Mouse (Mus musculus) midbrain, embryonic 16.5 days (tissue): Measurements from ENCODE around the gene Aip. TPM values are rescaled to one million over a fixed set of nuclear protein-coding genes. Genes with fewer than 3 reads are reported as not detected.

ENCODE experiments used
- ATAC-seq: fragments of 200-750 bp; cut with Nextera tagmentation; 2 replicates; pipeline ENCODE4 v1.8.0; 2017; ENCODE audit warnings: moderate TSS enrichment
- H3K27ac ChIP-seq: fragments of 300-500 bp; sonication (generic); 2 replicates; pipeline ENCODE4 v1.5.1; 2014; ENCODE audit warnings: mild to moderate bottlenecking, low read length, mixed read lengths
- H3K27me3 ChIP-seq: fragments of 300-500 bp; sonication (generic); 2 replicates; pipeline ENCODE4 v1.6.1; 2014; ENCODE audit warnings: low read depth, low read length, mixed read lengths; ENCODE audit not compliant: control insufficient read depth, insufficient read depth
- H3K36me3 ChIP-seq: fragments of 300-500 bp; sonication (generic); 2 replicates; pipeline ENCODE4 v1.6.1; 2014; ENCODE audit warnings: mild to moderate bottlenecking, low read length, moderate library complexity, mixed read lengths; ENCODE audit not compliant: control insufficient read depth, insufficient read depth
- H3K4me1 ChIP-seq: fragments of 300-500 bp; sonication (generic); 2 replicates; pipeline ENCODE4 v1.6.1; 2014; ENCODE audit warnings: mild to moderate bottlenecking, low read length, mixed read lengths; ENCODE audit not compliant: control insufficient read depth, insufficient read depth
- H3K4me2 ChIP-seq: fragments of 300-500 bp; sonication (generic); 2 replicates; pipeline ENCODE4 v1.6.1; 2014; ENCODE audit warnings: mild to moderate bottlenecking, low read length, mixed read lengths
- H3K4me3 ChIP-seq: fragments of 300-500 bp; sonication (generic); 2 replicates; pipeline ENCODE4 v1.5.1; 2014; ENCODE audit warnings: low read depth, mild to moderate bottlenecking, low read length, moderate library complexity, mixed read lengths
- H3K9ac ChIP-seq: fragments of 300-500 bp; sonication (generic); 2 replicates; pipeline ENCODE4 v1.6.1; 2014; ENCODE audit warnings: low read depth, low read length, mixed read lengths
- H3K9me3 ChIP-seq: fragments of 300-500 bp; sonication (generic); replicated peaks from 2 replicates; pipeline ENCODE4 v1.6.1; 2014; ENCODE audit warnings: mild to moderate bottlenecking, low read length, mixed read lengths; ENCODE audit not compliant: control insufficient read depth, poor library complexity, severe bottlenecking
- WGBS: fragments of 180-500 bp; shearing (Covaris S2); extraction: QIAGEN DNeasy Blood & Tissue Kit; methylation state at CpG from one replicate; pipeline ENCODE4 v1.1.7; 2014; 5-methylcytosine and 5-hydroxymethylcytosine counted together
- polyA plus RNA-seq: library from polyadenylated mRNA; unstranded; fragments of >200 nt; fragmentation: Nextera tagmentation; extraction: Ambion mirVana; gene quantifications from 2 replicates; pipeline ENCODE4 v1.2.1, GENCODE M21; 2015

Aip gene
- 92.9 and 102 TPM in 2 replicates for polyA plus RNA-seq

DNA sequence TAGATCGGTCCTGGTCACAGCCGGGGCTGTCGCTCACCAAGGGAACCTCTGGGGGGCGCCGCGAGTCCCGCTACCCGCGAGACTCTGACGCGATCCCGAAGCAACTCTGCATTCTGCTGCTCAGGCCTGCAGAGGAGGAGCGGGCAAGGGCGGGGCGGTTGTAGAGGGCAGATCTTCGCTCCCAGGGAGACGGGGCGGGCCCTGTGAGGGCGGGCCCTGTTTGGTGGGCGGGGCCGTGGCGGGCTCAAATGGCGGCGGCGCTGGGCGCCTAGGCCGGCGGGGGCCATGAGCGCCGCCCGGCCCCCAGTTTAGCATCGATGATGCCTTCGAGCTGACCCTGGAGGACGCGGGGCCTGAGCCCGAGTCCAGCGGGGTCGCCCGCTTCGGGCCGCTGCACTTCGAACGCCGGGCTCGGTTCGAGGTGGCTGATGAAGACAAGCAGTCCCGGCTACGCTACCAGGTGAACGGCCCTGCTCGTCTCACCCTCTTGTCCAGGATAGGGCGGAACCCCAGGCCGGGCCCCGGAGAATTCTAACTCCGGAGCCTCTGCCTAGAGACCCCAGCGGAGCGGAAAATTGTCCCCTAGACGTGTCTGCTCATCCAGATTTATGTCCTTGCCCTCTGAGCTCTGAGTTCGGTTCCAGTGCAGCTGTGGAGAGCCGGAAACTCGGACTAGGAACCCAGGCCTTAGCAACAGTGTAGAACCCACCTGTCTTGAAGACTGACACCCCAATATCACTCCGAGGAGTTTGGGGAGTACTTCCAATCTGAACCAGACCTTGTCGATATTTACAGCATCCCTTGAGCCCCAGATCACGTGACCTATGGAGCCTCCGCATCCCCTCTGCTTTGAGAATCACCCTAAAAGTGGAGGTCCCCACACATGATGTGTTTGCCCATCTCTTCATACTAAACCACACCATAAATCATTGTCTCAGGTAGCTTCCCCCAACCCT lies at the start of gene Aip:
Aip (minus strand) TSS at position 118 of the 956 bp plus-strand sequence.
- ATAC-seq: peak; percentile 89
- WGBS: 1% methylated on average over 52 of the region's 64 CpGs
- Histone ChIP-seq H3K4me3 (peak within 1 kb of the TSS; percentile 85), H3K27me3 (no peaks in the 10 kb centered on the region), H3K9ac (peak within 1 kb of the TSS; percentile 83), H3K36me3 (peaks cover 6% of the 10 kb centered on the region), H3K9me3 (no peaks in the 10 kb centered on the region), H3K4me1 (peaks cover 14% of the 10 kb centered on the region), H3K27ac (peak within 1 kb of the TSS; percentile 73), H3K4me2 (peak within 1 kb of the TSS; percentile 86)

DNA sequence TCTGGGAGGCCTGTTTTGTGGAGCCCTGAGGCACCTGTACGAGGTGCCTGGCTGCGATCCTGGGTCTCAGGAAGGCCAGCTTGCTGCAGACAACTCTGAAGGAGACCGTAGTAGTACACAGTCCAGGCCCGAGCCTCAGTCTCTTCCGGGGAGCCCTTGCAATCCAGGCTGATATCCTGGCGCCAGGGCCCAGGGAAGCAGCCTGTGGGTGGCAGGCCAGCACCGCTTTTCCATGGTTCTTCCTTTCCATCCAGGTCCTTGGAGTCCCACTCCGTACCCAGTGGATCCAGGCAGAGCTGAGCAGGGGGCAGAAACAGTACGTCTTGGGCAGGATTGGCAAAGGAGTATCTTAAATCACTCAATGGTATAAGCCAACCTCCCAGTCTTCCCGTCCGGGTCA lies 47.3 kb upstream of the Aip start:
- Histone ChIP-seq H3K9me3 (no peaks in the 10 kb centered on the region), H3K4me2 (no peak overlapping the region), H3K27ac (no peak overlapping the region), H3K4me1 (peaks cover 15% of the 10 kb centered on the region), H3K36me3 (no peaks in the 10 kb centered on the region), H3K27me3 (no peaks in the 10 kb centered on the region), H3K9ac (0 out of 2 replicates have a peak overlapping the region, but pooled peaks have one; percentile 6), H3K4me3 (no peak overlapping the region)
- no peak for ATAC-seq
- WGBS: 57% methylated on average over 11 of the region's 11 CpGs

DNA sequence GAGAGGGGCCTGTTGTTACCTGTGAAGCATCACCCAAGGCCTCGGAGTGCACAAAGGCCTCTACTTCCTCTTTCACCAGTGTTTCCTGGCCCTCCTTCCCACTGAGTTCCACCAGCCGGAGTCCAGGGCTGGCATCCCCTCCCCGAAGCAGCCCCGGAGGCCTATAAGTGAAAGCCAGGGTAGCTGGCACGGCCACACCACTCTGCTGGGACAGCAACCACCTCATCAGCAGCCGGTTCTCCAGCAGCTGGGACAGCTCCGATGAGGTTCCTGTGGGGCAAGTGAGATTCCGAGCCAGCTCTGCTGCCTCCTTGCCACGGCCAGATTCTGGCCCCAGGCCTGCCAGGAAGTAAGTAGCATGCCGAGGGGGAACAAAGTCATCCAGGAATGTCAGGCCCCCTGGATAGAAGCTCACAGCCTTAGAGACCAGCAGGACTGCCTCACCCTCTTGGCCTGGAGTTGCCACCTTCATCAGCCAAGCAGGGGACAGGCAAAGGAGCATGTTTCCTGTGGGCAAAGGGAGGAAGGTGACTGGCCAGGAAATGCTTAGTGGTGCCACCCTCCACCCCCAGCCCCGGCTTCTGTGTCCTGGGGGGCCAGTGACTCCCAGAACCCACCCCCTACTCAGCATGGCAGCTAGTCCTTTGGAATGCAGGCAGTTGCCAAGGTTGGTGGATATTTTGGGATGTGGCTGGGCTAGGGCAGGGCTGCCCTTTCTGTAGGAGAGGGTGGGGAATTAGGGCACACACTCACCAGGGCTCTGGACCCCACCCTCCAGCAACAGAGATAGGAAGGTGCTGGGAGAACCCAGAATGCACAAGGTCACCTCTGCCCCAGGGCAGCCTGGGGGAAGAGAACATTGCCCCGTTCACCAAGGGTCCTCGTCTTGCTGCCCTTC lies 46.0 kb upstream of the Aip start:
- H3K27me3 ChIP-seq: no peaks in the 10 kb centered on the region
- no peak overlapping the region for H3K4me3 ChIP-seq
- no peaks in the 10 kb centered on the region for H3K9me3 ChIP-seq
- H3K9ac ChIP-seq: no peak overlapping the region
- H3K27ac ChIP-seq: no peak overlapping the region
- 73% methylated on average over 13 of the region's 13 CpGs for WGBS
- H3K4me1 ChIP-seq: peaks cover 15% of the 10 kb centered on the region
- H3K36me3 ChIP-seq: no peaks in the 10 kb centered on the region
- ATAC-seq: no peak
- H3K4me2 ChIP-seq: no peak overlapping the region

DNA sequence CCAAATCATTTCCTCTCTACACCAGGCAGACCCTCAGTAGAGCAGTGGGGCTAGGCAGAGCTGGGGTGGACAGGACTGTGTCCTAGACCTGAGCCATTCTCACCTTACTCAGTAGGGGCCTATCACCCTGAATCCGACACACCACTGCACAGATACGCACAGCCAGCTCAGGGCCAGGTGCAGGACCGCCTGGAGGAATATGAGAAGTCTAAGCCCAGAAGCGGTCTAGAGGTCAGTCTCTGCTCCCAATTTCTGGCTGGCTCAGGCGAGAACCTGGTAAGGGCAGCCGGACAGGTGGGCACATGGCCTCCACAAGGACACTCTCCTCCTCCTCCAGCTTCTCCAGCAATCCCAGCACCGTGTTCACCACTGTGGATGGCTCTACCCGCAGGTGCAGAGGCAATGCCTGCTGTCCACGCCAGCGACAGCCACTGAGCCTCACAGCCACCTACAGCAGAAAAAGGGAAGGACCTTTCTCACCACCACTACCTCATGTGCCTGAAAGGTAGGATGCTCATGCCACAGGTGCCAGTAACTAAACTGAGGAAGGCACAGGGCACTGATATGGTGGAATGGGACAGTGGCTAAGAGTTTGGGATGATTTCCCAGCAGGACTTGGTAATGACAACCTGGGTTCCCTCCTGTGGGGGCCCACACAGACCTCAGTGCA lies 45.2 kb upstream of the Aip start:
- Histone ChIP-seq H3K36me3 (no peaks in the 10 kb centered on the region), H3K4me1 (peaks cover 15% of the 10 kb centered on the region), H3K9ac (no peak overlapping the region), H3K27me3 (no peaks in the 10 kb centered on the region), H3K4me3 (no peak overlapping the region), H3K27ac (no peak overlapping the region), H3K4me2 (no peak overlapping the region), H3K9me3 (no peaks in the 10 kb centered on the region)
- ATAC-seq: no peak
- 90% methylated on average over 10 of the region's 10 CpGs for WGBS

DNA sequence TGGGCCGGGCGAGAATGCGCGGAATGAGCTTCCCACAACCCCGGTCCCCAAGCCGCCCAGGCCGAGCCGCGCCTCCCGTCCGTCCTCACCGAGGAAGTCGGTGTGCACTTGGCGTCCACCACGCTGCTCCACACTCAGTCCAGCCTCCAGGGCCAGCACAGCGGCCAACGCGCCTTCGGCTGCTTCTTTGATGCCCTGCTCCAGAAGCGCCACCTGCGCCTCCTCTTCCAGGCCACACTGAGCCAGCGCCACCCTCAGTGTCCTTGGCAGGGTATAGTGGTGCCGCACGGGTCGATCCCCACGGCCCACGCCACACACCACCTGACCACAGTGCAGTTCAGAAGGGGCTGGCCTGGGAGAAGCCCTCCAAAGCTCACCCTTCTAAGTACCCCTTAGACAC lies 44.2 kb upstream of the Aip start:
- Histone ChIP-seq H3K36me3 (no peaks in the 10 kb centered on the region), H3K4me2 (peak overlapping the region; percentile 94), H3K9me3 (no peaks in the 10 kb centered on the region), H3K27me3 (no peaks in the 10 kb centered on the region), H3K4me3 (peak overlapping the region; percentile 49), H3K9ac (peak overlapping the region; percentile 93), H3K27ac (peak overlapping the region; percentile 95), H3K4me1 (peaks cover 8% of the 10 kb centered on the region)
- peak; percentile 61 for ATAC-seq
- 3% methylated on average over 27 of the region's 27 CpGs for WGBS

DNA sequence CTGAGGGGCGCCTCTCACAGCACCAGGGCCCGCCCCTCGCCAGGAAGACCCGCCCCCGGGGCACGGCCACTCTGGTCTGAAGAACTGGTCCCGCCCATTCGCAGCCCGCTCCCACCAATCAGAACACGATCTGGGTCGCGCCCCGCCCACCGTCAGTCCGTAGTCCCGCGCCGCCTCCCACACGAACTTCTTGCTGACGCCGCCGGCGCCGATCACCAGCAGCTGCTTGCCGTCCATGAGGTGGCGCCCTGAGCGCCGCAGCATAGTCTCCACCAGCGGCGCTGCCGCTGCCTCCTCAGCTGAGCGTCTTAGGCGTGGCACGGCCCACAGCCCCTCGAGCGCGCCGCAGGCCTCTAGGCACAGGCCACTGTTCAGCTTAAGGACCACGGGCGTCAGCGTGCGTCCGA lies 43.7 kb upstream of the Aip start:
- Histone ChIP-seq H3K4me3 (peak overlapping the region; percentile 49), H3K9ac (peak overlapping the region; percentile 93), H3K27me3 (no peaks in the 10 kb centered on the region), H3K9me3 (no peaks in the 10 kb centered on the region), H3K4me2 (peak overlapping the region; percentile 94), H3K27ac (peak overlapping the region; percentile 95), H3K4me1 (peaks cover 8% of the 10 kb centered on the region), H3K36me3 (no peaks in the 10 kb centered on the region)
- under 1% methylated on average over 43 of the region's 43 CpGs for WGBS
- peak; percentile 93 for ATAC-seq

DNA sequence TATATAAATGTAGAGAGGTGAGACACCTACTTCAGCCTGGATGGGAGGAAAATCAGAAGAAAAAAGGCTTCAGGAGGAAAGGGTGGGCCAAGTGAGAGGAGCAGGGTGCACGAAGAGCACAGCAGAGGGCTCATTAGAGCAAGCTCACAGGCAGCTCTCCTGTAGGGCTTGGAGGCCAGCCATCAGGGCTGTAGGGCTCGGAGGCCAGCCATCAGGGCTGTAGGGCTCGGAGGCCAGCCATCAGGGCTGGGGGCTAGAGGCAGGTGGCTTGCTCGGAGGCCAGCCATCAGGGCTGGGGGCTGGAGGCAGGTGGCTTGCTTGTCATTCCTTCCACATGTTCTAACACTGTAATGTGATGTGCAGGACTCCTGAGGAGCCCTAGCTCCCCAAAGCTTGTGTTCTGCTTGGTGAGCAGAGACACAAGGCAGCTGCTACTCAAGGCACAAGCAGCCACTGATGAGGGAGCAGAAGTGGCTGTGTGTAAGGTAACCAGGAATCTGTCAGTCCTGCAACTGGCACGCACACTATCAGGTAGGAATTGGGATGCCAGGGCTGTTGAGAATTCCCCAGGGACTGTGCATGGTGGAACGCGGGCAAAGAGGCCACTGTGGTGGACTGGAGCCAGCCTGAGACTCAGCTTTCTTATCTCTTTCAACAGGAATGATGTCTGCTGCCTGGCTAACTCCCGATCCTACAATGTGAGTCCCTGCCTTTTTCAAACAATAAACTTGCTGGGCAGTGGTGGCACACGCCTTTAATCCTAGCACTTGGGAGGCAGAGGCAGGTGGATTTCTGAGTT lies 41.2 kb upstream of the Aip start:
- ATAC-seq: no peak
- WGBS: 79% methylated on average over 9 of the region's 9 CpGs
- Histone ChIP-seq H3K27ac (no peak overlapping the region), H3K4me2 (no peak overlapping the region), H3K27me3 (no peaks in the 10 kb centered on the region), H3K9ac (no peak overlapping the region), H3K9me3 (no peaks in the 10 kb centered on the region), H3K4me3 (no peak overlapping the region), H3K4me1 (peaks cover 23% of the 10 kb centered on the region), H3K36me3 (no peaks in the 10 kb centered on the region)

DNA sequence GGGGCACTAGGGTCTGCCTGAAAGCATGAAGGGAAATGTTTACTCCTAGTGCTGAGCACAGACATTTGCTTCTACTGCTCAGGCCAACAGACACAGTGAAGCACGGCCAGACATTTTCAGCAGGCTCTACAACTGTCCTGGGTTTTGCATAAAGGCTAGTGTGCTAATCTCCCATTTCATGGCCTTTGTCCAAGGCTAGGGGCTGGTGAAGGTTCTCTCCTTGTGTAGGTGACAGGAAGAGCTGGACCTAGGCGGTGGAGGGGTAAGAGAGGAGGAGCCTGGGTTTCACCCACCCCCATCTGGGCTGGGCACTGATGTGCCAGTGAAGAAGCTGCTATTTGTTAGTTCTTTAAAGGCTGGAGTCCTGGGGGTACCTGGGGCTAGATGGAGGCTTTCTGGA lies 39.1 kb upstream of the Aip start:
- Histone ChIP-seq H3K27ac (no peak overlapping the region), H3K4me2 (no peak overlapping the region), H3K36me3 (no peaks in the 10 kb centered on the region), H3K27me3 (no peaks in the 10 kb centered on the region), H3K4me3 (no peak overlapping the region), H3K4me1 (peaks cover 15% of the 10 kb centered on the region), H3K9me3 (no peaks in the 10 kb centered on the region), H3K9ac (no peak overlapping the region)
- WGBS: 83% methylated on average over 2 of the region's 2 CpGs
- ATAC-seq: no peak
